Mouse (Mus musculus) erythroblast, adult 5-6 weeks (primary cell): ENCODE measurements around the gene Atg9b. TPM values are rescaled to one million over a fixed set of nuclear protein-coding genes. Genes with fewer than 3 reads are reported as not detected.

ENCODE experiments used
- total RNA-seq, 2 experiments: library from RNA; stranded (forward) in 1 of 2; stranded (reverse) in 1 of 2; fragments of 150-400 nt in 1 of 2; fragments of 200-764, 138-1000 nt in 1 of 2; gene quantifications; 2 replicates each; pipeline versions ENCODE4 v1.2.3 to v1.2.4; 2015 to 2017; ENCODE audit warnings: low replicate concordance in 2 of 2

Gene Atg9b
- total RNA-seq, 2 experiments from 2014 or later: not detected

Other genes starting within 250 kb of the Atg9b start
- gene Nupl2, start 227.2 kb downstream of the Atg9b start, total RNA-seq (2015; ENCODE audit: low replicate concordance): 8.6 and 17.1 TPM in 2 replicates
- gene Nupl2, start 227.2 kb downstream of the Atg9b start, total RNA-seq (2017; ENCODE audit: low replicate concordance): 12.0 and 14.2 TPM in 2 replicates
- not detected in 2 replicates for gene Kcnh2, start 40.5 kb downstream of the Atg9b start, total RNA-seq (2015; ENCODE audit: low replicate concordance)
- gene Kcnh2, start 40.5 kb downstream of the Atg9b start, total RNA-seq (2017; ENCODE audit: low replicate concordance): 0.14 TPM in 1 of 2 replicates, not detected in the other
- gene Nos3, start 27.3 kb downstream of the Atg9b start, total RNA-seq (2015; ENCODE audit: low replicate concordance): not detected in 2 replicates
- not detected in 2 replicates for gene Nos3, start 27.3 kb downstream of the Atg9b start, total RNA-seq (2017; ENCODE audit: low replicate concordance)
- gene Abcb8, start 1.5 kb upstream of the Atg9b start, total RNA-seq (2015; ENCODE audit: low replicate concordance): 11.3 and 22.7 TPM in 2 replicates
- gene Abcb8, start 1.5 kb upstream of the Atg9b start, total RNA-seq (2017; ENCODE audit: low replicate concordance): 2.9 and 5.5 TPM in 2 replicates
- not detected in 2 replicates for gene Asic3, start 21.2 kb upstream of the Atg9b start, total RNA-seq (2015; ENCODE audit: low replicate concordance)
- gene Asic3, start 21.2 kb upstream of the Atg9b start, total RNA-seq (2017; ENCODE audit: low replicate concordance): 1.3 TPM in 1 of 2 replicates, not detected in the other
- gene Cdk5, start 31.4 kb upstream of the Atg9b start, total RNA-seq (2015; ENCODE audit: low replicate concordance): 0.58 and 4.2 TPM in 2 replicates
- gene Cdk5, start 31.4 kb upstream of the Atg9b start, total RNA-seq (2017; ENCODE audit: low replicate concordance): 2.5 and 3.5 TPM in 2 replicates
- 1.7 and 16.1 TPM in 2 replicates for gene Slc4a2, start 31.7 kb upstream of the Atg9b start, total RNA-seq (2015; ENCODE audit: low replicate concordance)
- 6.3 and 15.9 TPM in 2 replicates for gene Slc4a2, start 31.7 kb upstream of the Atg9b start, total RNA-seq (2017; ENCODE audit: low replicate concordance)
- 9.2 and 25.1 TPM in 2 replicates for gene Fastk, start 53.1 kb upstream of the Atg9b start, total RNA-seq (2015; ENCODE audit: low replicate concordance)
- 4.3 and 9.1 TPM in 2 replicates for gene Fastk, start 53.1 kb upstream of the Atg9b start, total RNA-seq (2017; ENCODE audit: low replicate concordance)
- gene Tmub1, start 55.7 kb upstream of the Atg9b start, total RNA-seq (2015; ENCODE audit: low replicate concordance): 2.9 and 3.7 TPM in 2 replicates
- 2.0 and 4.3 TPM in 2 replicates for gene Tmub1, start 55.7 kb upstream of the Atg9b start, total RNA-seq (2017; ENCODE audit: low replicate concordance)
- 1.0 and 3.5 TPM in 2 replicates for gene Agap3, start 60.0 kb upstream of the Atg9b start, total RNA-seq (2015; ENCODE audit: low replicate concordance)
- gene Agap3, start 60.0 kb upstream of the Atg9b start, total RNA-seq (2017; ENCODE audit: low replicate concordance): 10.5 and 14.5 TPM in 2 replicates
- gene Gbx1, start 135.1 kb upstream of the Atg9b start, total RNA-seq (2015; ENCODE audit: low replicate concordance): not detected in 2 replicates
- not detected in 2 replicates for gene Gbx1, start 135.1 kb upstream of the Atg9b start, total RNA-seq (2017; ENCODE audit: low replicate concordance)
- not detected in 2 replicates for gene Asb10, start 148.8 kb upstream of the Atg9b start, total RNA-seq (2015; ENCODE audit: low replicate concordance)
- gene Asb10, start 148.8 kb upstream of the Atg9b start, total RNA-seq (2017; ENCODE audit: low replicate concordance): 0.14 TPM in 1 of 2 replicates, not detected in the other
- not detected in 2 replicates for gene 4931409K22Rik, start 164.7 kb upstream of the Atg9b start, total RNA-seq (2015; ENCODE audit: low replicate concordance)
- gene 4931409K22Rik, start 164.7 kb upstream of the Atg9b start, total RNA-seq (2017; ENCODE audit: low replicate concordance): not detected in 2 replicates
- gene Abcf2, start 185.3 kb upstream of the Atg9b start, total RNA-seq (2015; ENCODE audit: low replicate concordance): 7.1 and 9.8 TPM in 2 replicates
- 17.4 and 22.3 TPM in 2 replicates for gene Abcf2, start 185.3 kb upstream of the Atg9b start, total RNA-seq (2017; ENCODE audit: low replicate concordance)
- gene Chpf2, start 194.6 kb upstream of the Atg9b start, total RNA-seq (2015; ENCODE audit: low replicate concordance): 0.96 and 1.3 TPM in 2 replicates
- 1.6 and 3.6 TPM in 2 replicates for gene Chpf2, start 194.6 kb upstream of the Atg9b start, total RNA-seq (2017; ENCODE audit: low replicate concordance)
- gene Smarcd3, start 232.3 kb upstream of the Atg9b start, total RNA-seq (2015; ENCODE audit: low replicate concordance): not detected in 2 replicates
- gene Smarcd3, start 232.3 kb upstream of the Atg9b start, total RNA-seq (2017; ENCODE audit: low replicate concordance): 0.42 TPM in 1 of 2 replicates, not detected in the other